Mouse (Mus musculus): ENCODE data around the gene Tas2r131. TPM values are rescaled to one million over a fixed set of nuclear protein-coding genes. Genes with fewer than 3 reads are reported as not detected.

Gene Tas2r131
- not detected for polyA plus RNA-seq (2017; shearing (Covaris generic))

DNA sequence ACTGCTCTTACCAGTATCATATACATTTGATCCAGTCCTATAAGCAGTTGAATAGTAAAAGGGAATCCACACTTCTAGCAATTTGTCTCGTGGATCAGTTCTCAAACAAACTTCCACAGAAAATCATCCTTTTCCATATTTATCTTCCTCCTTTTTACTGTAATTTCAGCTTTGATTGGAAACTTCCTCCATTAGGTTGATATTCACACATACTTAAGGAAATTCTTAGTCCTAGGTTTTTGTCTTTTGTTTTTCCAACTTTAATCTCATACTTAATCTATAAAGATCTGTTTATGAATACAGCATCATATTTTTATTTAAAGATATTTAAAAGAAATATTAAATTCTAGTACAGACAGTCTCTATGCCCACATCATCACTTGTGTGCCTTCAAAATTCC, at the start of gene Tas2r131:
Gene Tas2r131, minus strand, starts transcription at position 101 of the 400 bp plus-strand sequence.

DNA sequence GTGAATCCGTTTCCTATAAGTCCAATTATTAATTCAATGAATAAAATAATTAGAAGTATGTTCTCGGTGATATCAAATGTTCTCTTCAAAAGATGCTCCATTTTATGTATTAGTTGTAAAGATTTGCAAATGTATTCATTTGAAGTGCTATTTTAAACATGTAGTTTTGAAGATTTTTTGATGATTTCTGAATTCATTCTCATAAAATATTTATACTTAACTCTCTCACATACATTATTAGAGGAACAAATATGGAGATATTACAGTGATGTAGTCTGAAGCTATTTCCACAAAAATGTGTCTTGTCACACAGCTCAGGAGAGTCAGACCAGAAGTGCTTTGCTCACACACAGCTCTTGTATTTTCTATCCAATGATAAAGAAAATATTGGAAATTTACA, 23.1 kb upstream of the Tas2r131 start, which contains the start of gene Tas2r109:
Gene Tas2r109, minus strand, starts transcription at position 101 of the 400 bp plus-strand sequence.

DNA sequence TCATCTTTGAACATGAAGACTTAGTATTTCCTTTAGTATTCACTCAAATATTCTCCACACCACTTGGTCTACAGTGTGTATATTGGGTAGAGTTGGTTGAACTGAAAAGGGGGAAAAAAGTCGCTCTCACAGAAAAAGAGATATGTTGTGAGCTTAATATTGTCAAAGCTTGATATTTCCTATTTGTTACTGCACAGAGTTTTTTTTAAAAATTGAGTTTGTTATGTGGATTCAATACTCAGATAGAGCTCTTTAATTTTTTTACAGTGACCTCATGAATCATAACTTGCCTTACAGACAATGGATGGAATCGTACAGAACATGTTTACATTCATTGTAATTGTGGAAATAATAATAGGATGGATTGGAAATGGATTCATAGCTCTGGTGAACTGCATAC, 6.9 kb downstream of the Tas2r131 start, which contains the start of gene Tas2r129:
Gene Tas2r129, plus strand, starts transcription at position 301 of the 400 bp plus-strand sequence.

DNA sequence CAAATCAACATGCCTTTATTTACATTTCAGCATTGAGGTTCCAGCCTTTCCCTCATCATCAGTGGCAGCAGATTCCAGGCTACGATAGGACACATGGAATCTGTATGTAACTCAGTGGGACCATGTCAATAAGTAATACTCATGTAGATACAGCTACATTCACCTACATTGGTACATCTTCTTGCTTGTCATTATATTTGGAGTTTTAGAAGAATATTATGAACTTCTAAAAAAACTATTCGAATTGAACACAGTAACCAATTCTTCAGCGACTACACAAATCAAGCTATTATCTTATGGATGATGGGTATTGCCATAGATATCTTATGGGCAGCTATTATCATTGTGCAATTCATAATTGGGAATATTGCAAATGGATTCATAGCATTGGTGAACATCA, 48.4 kb downstream of the Tas2r131 start, which contains the start of gene Tas2r125:
Gene Tas2r125, plus strand, starts transcription at position 301 of the 400 bp plus-strand sequence.

Other genes starting within 250 kb of the Tas2r131 start
- not detected for gene Tas2r122, start 246.0 kb downstream of the Tas2r131 start, polyA plus RNA-seq (2017; shearing (Covaris generic))
- gene Tas2r115, start 219.9 kb downstream of the Tas2r131 start, polyA plus RNA-seq (2017; shearing (Covaris generic)), result not detected
- gene Tas2r124, start 203.2 kb downstream of the Tas2r131 start, polyA plus RNA-seq (2017; shearing (Covaris generic)), result not detected
- gene Tas2r102, start 195.8 kb downstream of the Tas2r131 start, polyA plus RNA-seq (2017; shearing (Covaris generic)), result not detected
- not detected for gene Tas2r136, start 179.8 kb downstream of the Tas2r131 start, polyA plus RNA-seq (2017; shearing (Covaris generic))
- gene Tas2r117, start 155.1 kb downstream of the Tas2r131 start, polyA plus RNA-seq (2017; shearing (Covaris generic)), result not detected
- not detected for gene Tas2r123, start 110.8 kb downstream of the Tas2r131 start, polyA plus RNA-seq (2017; shearing (Covaris generic))
- gene Tas2r116, start 102.5 kb downstream of the Tas2r131 start, polyA plus RNA-seq (2017; shearing (Covaris generic)), result not detected
- gene Tas2r110, start 89.9 kb downstream of the Tas2r131 start, polyA plus RNA-seq (2017; shearing (Covaris generic)), result not detected
- gene Tas2r113, start 64.9 kb downstream of the Tas2r131 start, polyA plus RNA-seq (2017; shearing (Covaris generic)), result not detected
- not detected for gene Tas2r125, start 48.3 kb downstream of the Tas2r131 start, polyA plus RNA-seq (2017; shearing (Covaris generic))
- not detected for gene Tas2r129, start 6.8 kb downstream of the Tas2r131 start, polyA plus RNA-seq (2017; shearing (Covaris generic))
- not detected for gene Tas2r109, start 23.0 kb upstream of the Tas2r131 start, polyA plus RNA-seq (2017; shearing (Covaris generic))
- not detected for gene Tas2r103, start 79.2 kb upstream of the Tas2r131 start, polyA plus RNA-seq (2017; shearing (Covaris generic))
- gene Tas2r140, start 97.9 kb upstream of the Tas2r131 start, polyA plus RNA-seq (2017; shearing (Covaris generic)), result not detected
- gene Smim10l1, start 147.0 kb upstream of the Tas2r131 start, polyA plus RNA-seq (2017; shearing (Covaris generic)), result 16.8 TPM